Mouse (Mus musculus): ENCODE data around the gene Dclk3. TPM values are rescaled to one million over a fixed set of nuclear protein-coding genes. Genes with fewer than 3 reads are reported as not detected.

The Dclk3 gene
- total and polyA plus RNA-seq, 3 experiments: 0.23 to 0.39 (median 0.33) TPM

- Histone ChIP-seq H3K79me2 (replicated peaks; ENCODE audit: control insufficient read depth, insufficient read depth, low read length) (no peaks in the 10 kb centered on the region), H3K4me1 (ENCODE audit: control insufficient read depth, insufficient read depth, low read length) (no peaks in the 10 kb centered on the region; the same call in 1 of the 2 replicates), H3K4me3 (no peak overlapping the region), H3K36me3 (ENCODE audit: control insufficient read depth, insufficient read depth, low read length) (no peaks in the 10 kb centered on the region), H3K9ac (ENCODE audit: low read depth, low read length) (no peak overlapping the region), H3K27me3 (ENCODE audit: control insufficient read depth, insufficient read depth, low read length) (no peaks in the 10 kb centered on the region), H3K27ac (no peak overlapping the region)
- intact Hi-C loops (cut with DNase I): no loop called here
- TF ChIP-seq POLR2A (IDR thresholded peaks at IDR 0.05; ENCODE audit: insufficient read depth, low read depth, low read length) (no peak), CTCF (IDR thresholded peaks at IDR 0.05) (no peak), EP300 (IDR thresholded peaks at IDR 0.05; ENCODE audit: insufficient read depth, low read depth, low read length) (no peak)
- DNase-seq: peak in 1 of 2 experiments; percentile 20
- 52% methylated on average over 8 of the region's 8 CpGs for WGBS
These were observed 10.1 kb upstream of the Dclk3 start for GRCm38 (mm10) chr9:111428698-111429362.

- DNase-seq: no peak
- TF ChIP-seq POLR2A (IDR thresholded peaks at IDR 0.05; ENCODE audit: insufficient read depth, low read depth, low read length): no peak
- H3K9ac ChIP-seq (ENCODE audit: low read depth, low read length): no peak overlapping the region
- no peaks in the 10 kb centered on the region for H3K79me2 ChIP-seq (replicated peaks; ENCODE audit: control insufficient read depth, insufficient read depth, low read length)
- no peak overlapping the region for H3K27ac ChIP-seq
- no peaks in the 10 kb centered on the region; the same call in 1 of the 2 replicates for H3K4me1 ChIP-seq (ENCODE audit: control insufficient read depth, insufficient read depth, low read length)
- no peaks in the 10 kb centered on the region for H3K27me3 ChIP-seq (ENCODE audit: control insufficient read depth, insufficient read depth, low read length)
- intact Hi-C loops (cut with DNase I): no loop called here
- WGBS: 42% methylated on average over 2 of the region's 2 CpGs
- H3K4me3 ChIP-seq: no peak overlapping the region
- H3K36me3 ChIP-seq (ENCODE audit: control insufficient read depth, insufficient read depth, low read length): no peaks in the 10 kb centered on the region
These were observed 9.5 kb upstream of the Dclk3 start for GRCm38 (mm10) chr9:111429363-111429750.

GRCm38 (mm10) chr9:111435429-111435828, 3.5 kb upstream of the Dclk3 start:
- no peaks in the 10 kb centered on the region for H3K36me3 ChIP-seq (ENCODE audit: control insufficient read depth, insufficient read depth, low read length)
- TF ChIP-seq CTCF (IDR thresholded peaks at IDR 0.05) (no peak), EP300 (IDR thresholded peaks at IDR 0.05; ENCODE audit: insufficient read depth, low read depth, low read length) (no peak), POLR2A (IDR thresholded peaks at IDR 0.05; ENCODE audit: insufficient read depth, low read depth, low read length) (no peak)
- H3K27me3 ChIP-seq (ENCODE audit: control insufficient read depth, insufficient read depth, low read length): peaks cover 3% of the 10 kb centered on the region
- no peak overlapping the region for H3K4me3 ChIP-seq
- no peak for DNase-seq
- no peak overlapping the region for H3K27ac ChIP-seq
- no peaks in the 10 kb centered on the region for H3K79me2 ChIP-seq (replicated peaks; ENCODE audit: control insufficient read depth, insufficient read depth, low read length)
- intact Hi-C loops (cut with DNase I): no loop called here
- no peaks in the 10 kb centered on the region for H3K4me1 ChIP-seq (ENCODE audit: control insufficient read depth, insufficient read depth, low read length)
- 68% methylated on average over 2 of the region's 2 CpGs for WGBS
- H3K9ac ChIP-seq (ENCODE audit: low read depth, low read length): no peak overlapping the region

GRCm38 (mm10) chr9:111439836-111440201, 938 bp downstream of the Dclk3 start:
- WGBS: 64% methylated on average over 8 of the region's 8 CpGs
- intact Hi-C loops (cut with DNase I): no loop called here

GRCm38 (mm10) chr9:111440446-111440845, 1.6 kb downstream of the Dclk3 start:
- WGBS: 80% methylated on average over 6 of the region's 6 CpGs
- no peak overlapping the region for H3K4me3 ChIP-seq
- no peak overlapping the region for H3K27ac ChIP-seq
- H3K79me2 ChIP-seq (replicated peaks; ENCODE audit: control insufficient read depth, insufficient read depth, low read length): no peaks in the 10 kb centered on the region
- no peak for DNase-seq
- TF ChIP-seq CTCF (IDR thresholded peaks at IDR 0.05) (no peak), EP300 (IDR thresholded peaks at IDR 0.05; ENCODE audit: insufficient read depth, low read depth, low read length) (no peak), POLR2A (IDR thresholded peaks at IDR 0.05; ENCODE audit: insufficient read depth, low read depth, low read length) (no peak)
- H3K36me3 ChIP-seq (ENCODE audit: control insufficient read depth, insufficient read depth, low read length): no peaks in the 10 kb centered on the region
- peaks cover 3% of the 10 kb centered on the region for H3K27me3 ChIP-seq (ENCODE audit: control insufficient read depth, insufficient read depth, low read length)
- intact Hi-C loops (cut with DNase I): no loop called here
- H3K4me1 ChIP-seq (ENCODE audit: control insufficient read depth, insufficient read depth, low read length): no peaks in the 10 kb centered on the region
- H3K9ac ChIP-seq (ENCODE audit: low read depth, low read length): no peak overlapping the region

More at GRCm38 (mm10) chr9:111439836-111440201, 938 bp downstream of the Dclk3 start:
- no peaks in the 10 kb centered on the region for H3K4me1 ChIP-seq (ENCODE audit: control insufficient read depth, insufficient read depth, low read length)
- DNase-seq: no peak
- H3K9ac ChIP-seq (ENCODE audit: low read depth, low read length): no peak overlapping the region
- no peak overlapping the region for H3K4me3 ChIP-seq
- H3K79me2 ChIP-seq (replicated peaks; ENCODE audit: control insufficient read depth, insufficient read depth, low read length): no peaks in the 10 kb centered on the region
- TF ChIP-seq POLR2A (IDR thresholded peaks at IDR 0.05; ENCODE audit: insufficient read depth, low read depth, low read length): no peak
- TF ChIP-seq CTCF (IDR thresholded peaks at IDR 0.05): no peak
- no peak for TF ChIP-seq EP300 (IDR thresholded peaks at IDR 0.05; ENCODE audit: insufficient read depth, low read depth, low read length)
- H3K36me3 ChIP-seq (ENCODE audit: control insufficient read depth, insufficient read depth, low read length): no peaks in the 10 kb centered on the region
- no peak overlapping the region for H3K27ac ChIP-seq
- peaks cover 3% of the 10 kb centered on the region for H3K27me3 ChIP-seq (ENCODE audit: control insufficient read depth, insufficient read depth, low read length)

GRCm38 (mm10) chr9:111441151-111441550, 2.3 kb downstream of the Dclk3 start:
- Histone ChIP-seq H3K36me3 (ENCODE audit: control insufficient read depth, insufficient read depth, low read length) (no peaks in the 10 kb centered on the region), H3K27ac (no peak overlapping the region), H3K4me1 (ENCODE audit: control insufficient read depth, insufficient read depth, low read length) (no peaks in the 10 kb centered on the region), H3K4me3 (no peak overlapping the region), H3K9ac (ENCODE audit: low read depth, low read length) (no peak overlapping the region), H3K79me2 (replicated peaks; ENCODE audit: control insufficient read depth, insufficient read depth, low read length) (no peaks in the 10 kb centered on the region), H3K27me3 (ENCODE audit: control insufficient read depth, insufficient read depth, low read length) (peaks cover 3% of the 10 kb centered on the region)
- DNase-seq: no peak
- intact Hi-C loops (cut with DNase I): no loop called here
- no peak for TF ChIP-seq POLR2A (IDR thresholded peaks at IDR 0.05; ENCODE audit: insufficient read depth, low read depth, low read length)
- no peak for TF ChIP-seq EP300 (IDR thresholded peaks at IDR 0.05; ENCODE audit: insufficient read depth, low read depth, low read length)
- no peak for TF ChIP-seq CTCF (IDR thresholded peaks at IDR 0.05)
- WGBS: 89% methylated on average over 2 of the region's 2 CpGs
